Mouse (Mus musculus) embryo, embryonic 10.5 days (tissue): ENCODE measurements around the gene Ugt1a2.
A peak's percentile ranks its signal among the peaks of the same experiment; 100 is the strongest.
"Not testable (repeated sequence)": the region's sequence is repeated elsewhere in the genome, so short reads cannot be mapped to it uniquely, and the experiment has no call there.

ENCODE experiments used
- DNase-seq: peaks from one replicate; pipeline ENCODE4 v3.0.0-alpha.2; 2015; ENCODE audit warnings: low spot score

Ugt1a2 gene

DNA sequence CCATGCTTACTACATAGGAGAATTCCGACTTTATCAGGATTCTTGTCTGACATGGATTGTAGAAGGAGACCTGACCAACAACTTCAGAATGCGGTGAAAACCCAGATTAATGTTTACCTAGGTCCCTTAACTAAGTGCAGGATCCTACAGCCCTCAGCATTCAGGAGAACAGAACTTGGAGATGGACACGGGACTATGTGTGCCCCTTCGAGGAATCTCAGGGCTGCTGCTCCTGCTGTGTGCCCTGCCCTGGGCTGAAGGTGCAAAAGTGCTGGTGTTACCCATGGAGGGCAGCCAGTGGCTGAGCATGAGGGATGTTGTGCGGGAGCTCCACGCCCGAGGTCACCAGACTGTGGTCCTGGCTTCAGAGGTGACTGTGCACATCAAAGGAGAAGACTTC is at the start of gene Ugt1a2:
Gene Ugt1a2 (plus strand): TSS at position 146 of the 400 bp plus-strand sequence.
- no peak for DNase-seq

GRCm38 (mm10) chr1:88158430-88158829 is 42.0 kb upstream of the Ugt1a2 start:
- no peak for DNase-seq

DNA sequence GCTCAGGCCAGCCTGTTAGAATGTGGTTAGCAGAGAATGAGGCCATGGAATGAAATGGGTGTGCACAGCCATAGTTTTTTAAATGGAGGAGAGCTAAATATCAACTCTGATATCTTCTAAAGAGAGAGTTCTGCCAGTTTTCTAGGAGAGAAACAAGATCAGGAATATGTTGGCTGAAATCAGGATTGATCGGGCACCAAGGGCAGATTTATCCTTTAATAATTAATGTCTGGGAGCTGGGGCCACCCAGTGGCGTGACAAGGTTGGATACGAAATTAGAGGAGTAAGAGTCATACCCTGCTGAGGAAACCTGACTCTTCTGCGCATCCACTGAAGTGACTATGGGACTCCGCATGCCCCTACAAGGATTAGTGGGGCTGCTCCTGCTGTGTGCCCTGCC is 34.7 kb upstream of the Ugt1a2 start, which contains the start of gene Ugt1a5:
Gene Ugt1a5 (plus strand): TSS at position 302 of the 400 bp plus-strand sequence.
- no peak for DNase-seq

DNA sequence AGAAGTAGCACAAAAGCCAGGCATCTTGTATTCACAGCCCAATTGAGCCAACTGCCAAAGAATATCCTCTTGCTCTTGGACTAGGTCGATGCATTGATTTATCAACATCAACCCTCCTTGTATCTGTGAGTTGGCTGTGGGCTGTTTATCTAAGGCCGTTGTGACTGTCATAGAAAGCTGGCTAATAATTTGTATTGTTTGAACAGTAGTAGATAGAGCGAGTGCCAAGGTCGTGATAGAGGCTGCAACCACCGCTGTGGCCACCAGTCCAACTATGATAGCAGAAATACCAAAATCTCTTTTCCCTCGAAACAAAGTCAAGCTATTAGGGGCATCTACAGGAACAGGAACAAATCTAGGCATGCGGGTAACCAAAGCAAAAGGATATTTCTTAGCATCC is 28.2 kb upstream of the Ugt1a2 start:
- DNase-seq = not testable (repeated sequence)

DNA sequence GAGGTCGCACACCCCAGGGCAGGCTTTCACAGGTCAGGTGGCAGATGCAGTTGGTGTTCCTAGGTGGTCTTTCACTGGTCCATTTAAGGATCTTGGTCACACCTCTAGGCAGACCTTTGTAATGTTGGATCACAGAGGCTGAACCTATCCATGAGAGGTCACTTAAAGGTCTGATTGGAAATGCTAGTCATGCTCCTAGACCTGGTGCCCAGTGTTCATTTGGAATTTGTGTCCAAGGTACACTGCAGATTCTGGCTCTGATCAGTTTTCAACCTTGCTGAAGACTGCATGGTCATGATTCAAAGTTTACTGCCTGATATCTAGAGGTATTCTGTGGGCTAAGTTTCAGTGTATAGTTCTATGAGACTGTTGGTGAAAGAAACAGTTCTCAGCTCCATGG is 20.7 kb upstream of the Ugt1a2 start:
- DNase-seq = no peak

DNA sequence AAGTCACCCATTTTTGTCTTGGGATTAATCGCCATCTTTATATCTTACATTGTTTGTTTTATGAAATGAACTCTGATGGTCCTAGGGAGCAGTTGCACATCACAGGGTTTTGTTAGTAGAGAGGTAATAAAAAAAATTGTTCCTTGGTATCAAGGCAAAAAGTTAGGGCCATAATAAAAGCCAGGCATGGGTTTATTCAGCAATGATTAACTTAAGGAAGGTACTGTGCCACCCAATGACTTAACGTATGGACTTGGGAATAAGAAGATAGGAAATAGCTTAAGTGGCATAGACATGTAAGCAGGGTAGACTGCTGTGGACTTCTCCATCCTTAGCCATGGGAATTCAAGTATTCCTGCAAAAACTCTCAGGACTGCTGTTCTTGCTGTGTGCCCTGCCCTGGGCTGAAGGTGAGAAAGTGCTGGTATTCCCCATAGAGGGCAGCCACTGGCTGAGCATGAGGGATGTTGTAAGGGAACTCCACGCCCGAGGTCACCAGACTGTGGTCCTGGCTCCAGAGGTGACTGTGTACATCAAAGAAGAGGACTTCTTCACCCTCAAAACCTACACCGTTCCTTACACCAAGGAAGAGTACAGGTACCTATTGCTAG is 14.0 kb upstream of the Ugt1a2 start:
- no peak for DNase-seq

DNA sequence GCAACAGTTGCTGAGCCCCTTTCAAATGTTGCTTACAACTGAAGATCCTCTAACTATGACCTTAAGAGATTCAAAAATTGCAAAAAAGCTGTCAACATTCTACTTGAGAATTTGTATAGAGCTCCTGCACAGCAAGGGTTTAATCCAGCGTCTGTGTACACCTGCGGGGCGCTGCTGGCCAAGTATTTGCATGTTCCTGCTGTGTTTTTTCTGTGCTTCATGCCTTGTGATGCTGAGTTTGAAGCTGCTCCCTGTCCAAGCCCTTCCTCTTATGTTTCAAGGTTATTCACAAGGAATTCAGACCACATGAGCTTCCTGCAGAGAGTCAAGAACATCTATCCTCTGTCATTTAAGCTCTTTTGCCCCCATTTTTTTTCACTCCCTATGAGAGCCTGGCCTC is 8.3 kb upstream of the Ugt1a2 start:
- no peak for DNase-seq

DNA sequence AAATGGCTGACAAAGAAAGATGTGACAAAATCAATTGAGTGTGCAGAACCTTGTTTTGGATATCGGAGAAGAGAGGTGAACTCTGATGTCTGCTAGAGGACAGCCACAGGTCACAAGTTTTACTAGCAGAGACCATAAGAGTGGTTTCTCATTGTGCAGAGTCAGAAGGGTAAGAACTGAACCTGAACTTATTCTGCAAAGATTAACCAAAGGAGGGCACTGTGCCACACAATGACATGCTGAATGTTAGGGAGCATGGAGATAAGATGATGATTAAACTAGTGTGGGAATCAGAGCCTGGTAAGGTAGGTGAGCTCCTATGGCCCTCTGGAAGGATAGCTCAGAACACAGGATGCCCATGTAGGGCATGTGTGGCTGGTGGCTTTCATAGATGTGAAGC is 4.7 kb upstream of the Ugt1a2 start:
- no peak for DNase-seq

DNA sequence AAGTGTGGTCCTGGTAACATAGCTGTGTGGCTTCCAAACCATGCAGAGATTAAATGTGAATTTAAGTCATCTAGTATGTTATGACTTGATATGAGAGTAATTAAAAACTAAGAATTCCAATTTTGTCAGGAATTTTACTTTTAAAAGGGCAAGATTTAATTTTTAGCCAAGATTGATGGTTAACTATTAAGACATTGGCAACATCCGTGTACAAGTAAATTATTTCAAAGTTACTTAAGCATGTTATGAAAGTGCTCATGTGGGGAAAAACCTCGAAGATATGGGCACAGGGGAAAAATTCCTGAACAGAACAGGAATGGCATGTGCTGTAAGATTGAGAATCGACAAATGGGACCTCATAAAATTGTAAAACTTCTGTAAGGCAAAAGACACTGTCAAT is 3.0 kb upstream of the Ugt1a2 start:
- no peak for DNase-seq

DNA sequence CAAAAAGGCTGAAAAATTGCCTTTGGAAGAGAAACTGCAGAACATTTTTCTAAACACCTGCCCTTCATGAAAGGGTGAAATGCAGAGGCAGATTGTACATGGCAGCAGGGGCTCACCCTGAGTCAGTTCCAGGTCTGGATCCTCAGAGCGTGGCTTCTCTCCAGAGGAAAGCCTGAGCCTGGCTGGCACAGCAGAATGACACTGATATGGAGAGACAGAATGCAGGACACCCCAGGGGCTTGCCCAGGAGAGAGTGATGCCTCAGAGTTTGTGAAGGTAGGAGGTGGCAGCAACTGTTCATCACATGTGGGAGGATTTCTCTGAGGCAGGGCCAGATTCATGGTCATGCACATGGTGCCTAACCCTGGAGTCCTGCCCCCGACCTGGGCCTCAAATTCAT is 405 bp upstream of the Ugt1a2 start:
- no peak for DNase-seq

DNA sequence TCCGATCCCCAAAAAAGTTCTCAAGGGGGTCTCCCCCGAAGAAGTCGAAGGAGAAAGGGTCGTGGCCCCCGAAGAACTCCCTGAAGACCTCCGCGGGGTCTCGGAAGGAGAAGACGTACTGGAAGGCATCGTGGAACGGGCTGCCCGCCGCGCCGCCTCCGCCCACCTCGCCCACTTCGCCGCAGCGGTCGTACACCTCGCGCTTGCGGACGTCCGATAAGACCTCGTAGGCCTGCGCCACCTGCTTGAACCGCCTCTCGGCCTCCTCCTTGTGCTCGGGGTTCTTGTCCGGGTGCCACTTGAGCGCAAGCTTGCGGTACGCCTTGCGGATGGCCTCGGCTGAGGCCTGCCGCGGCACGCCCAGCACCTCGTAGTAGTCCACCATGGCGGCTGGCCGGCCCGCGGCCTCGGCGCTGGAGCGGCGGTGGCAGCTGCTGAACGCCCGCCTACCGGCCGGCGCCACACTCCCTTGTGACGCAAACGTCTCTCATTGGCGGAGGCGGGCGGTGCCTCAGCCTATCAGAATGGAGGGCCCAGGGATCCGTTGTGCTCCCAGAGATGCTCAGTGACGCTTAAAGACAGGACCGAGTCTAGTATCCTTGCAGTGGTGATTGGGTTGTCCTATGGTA is 5.0 kb downstream of the Ugt1a2 start, which contains the start of gene Dnajb3:
Gene Dnajb3 (minus strand): TSS at position 489 of the 629 bp plus-strand sequence.
- peak; percentile 93 for DNase-seq

GRCm38 (mm10) chr1:88206843-88207479 is 6.6 kb downstream of the Ugt1a2 start:
- no peak for DNase-seq

- DNase-seq = peak; percentile 18
Observed at GRCm38 (mm10) chr1:88211812-88212211, 11.4 kb downstream of the Ugt1a2 start, which contains the start of gene Ugt1a1. Gene Ugt1a1, plus strand, starts transcription at chr1:88211959.

GRCm38 (mm10) chr1:88212341-88213045 is 12.1 kb downstream of the Ugt1a2 start:
- DNase-seq = peak; percentile 8

GRCm38 (mm10) chr1:88213061-88213460 is 12.7 kb downstream of the Ugt1a2 start:
- peak; percentile 14 for DNase-seq

- DNase-seq = peak; percentile 4
Observed at GRCm38 (mm10) chr1:88213766-88214461, 13.5 kb downstream of the Ugt1a2 start.

GRCm38 (mm10) chr1:88214462-88214952 is 14.1 kb downstream of the Ugt1a2 start:
- DNase-seq = peak; percentile 13

- DNase-seq = peak; percentile 14
Observed at GRCm38 (mm10) chr1:88215466-88216380, 15.3 kb downstream of the Ugt1a2 start.

- DNase-seq = peak; percentile 4
Observed at GRCm38 (mm10) chr1:88216551-88216950, 16.1 kb downstream of the Ugt1a2 start.

- DNase-seq = peak; percentile 7
Observed at GRCm38 (mm10) chr1:88217144-88217543, 16.7 kb downstream of the Ugt1a2 start.

GRCm38 (mm10) chr1:88217576-88217975 is 17.2 kb downstream of the Ugt1a2 start:
- DNase-seq = peak; percentile 19
